Mouse (Mus musculus) spleen, postnatal 14 days (tissue): ENCODE data around the gene Atxn3.
"Not testable (repeated sequence)": the region's sequence is repeated elsewhere in the genome, so short reads cannot be mapped to it uniquely, and the experiment has no call there.

ENCODE experiments used
- DNase-seq, 2 experiments: peaks; one replicate each; pipeline ENCODE4 v3.0.0; 2021 to 2022; ENCODE audit warnings: low spot score in 2 of 2

Atxn3 gene

DNA sequence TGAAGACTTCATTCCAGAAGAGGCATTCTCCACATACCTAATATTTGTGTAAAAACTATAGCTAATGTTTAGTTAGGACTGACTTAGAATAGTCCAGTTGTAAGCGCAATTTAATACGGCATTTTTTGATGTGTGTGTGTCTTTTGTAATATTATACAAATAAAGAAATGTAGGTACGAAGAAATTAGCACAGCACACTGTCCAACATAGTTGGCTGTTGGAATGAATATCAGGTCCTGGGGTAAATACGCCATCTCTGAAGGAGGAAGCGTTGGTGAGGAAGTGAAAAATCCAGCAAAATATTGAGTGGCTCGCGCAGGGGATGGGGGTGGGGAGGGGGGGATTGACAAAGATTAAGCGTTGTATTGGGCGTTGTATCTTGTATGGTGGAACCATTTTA lies 510 bp upstream of the Atxn3 start:
- no peak for DNase-seq

DNA sequence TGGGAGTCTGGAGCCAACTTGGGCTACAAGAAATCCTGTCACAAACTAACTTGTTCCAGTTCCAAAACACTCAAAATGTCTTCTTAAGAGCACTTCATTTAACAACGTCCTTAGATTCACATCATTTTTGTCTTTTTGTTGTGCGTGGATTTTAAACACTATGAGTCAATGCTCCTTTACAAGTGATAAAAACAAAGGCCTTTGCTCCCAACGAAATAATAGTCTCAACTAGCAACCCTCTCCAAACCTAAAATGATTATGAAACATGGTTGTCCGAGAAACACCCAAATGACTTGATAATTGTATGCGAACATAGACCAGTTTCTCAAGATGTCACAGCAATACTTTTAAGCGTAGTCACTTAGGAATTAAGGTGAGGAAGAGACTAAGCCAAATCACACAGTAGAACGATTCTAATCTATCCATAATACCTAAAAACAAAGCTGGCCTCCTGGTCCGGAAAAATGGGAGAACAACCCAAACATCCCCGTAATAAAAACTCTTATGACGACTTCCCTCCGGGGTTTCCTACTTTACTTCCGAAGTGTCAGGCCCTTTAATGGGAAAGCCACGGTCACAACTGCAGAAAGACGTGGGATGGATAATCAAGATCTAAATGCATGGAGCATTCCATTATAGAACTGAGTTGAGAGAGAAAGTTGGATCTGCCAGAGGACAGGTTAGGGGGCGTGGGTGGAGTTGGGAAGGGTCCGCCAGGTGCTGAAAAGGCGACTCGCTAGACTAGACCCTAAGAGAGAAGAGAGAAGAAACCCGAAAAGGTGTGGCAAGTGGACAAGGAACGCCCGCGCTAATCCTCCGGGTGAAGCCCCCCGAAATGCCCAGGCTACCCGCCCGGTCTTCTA lies 736 bp downstream of the Atxn3 start:
- DNase-seq = no peak

DNA sequence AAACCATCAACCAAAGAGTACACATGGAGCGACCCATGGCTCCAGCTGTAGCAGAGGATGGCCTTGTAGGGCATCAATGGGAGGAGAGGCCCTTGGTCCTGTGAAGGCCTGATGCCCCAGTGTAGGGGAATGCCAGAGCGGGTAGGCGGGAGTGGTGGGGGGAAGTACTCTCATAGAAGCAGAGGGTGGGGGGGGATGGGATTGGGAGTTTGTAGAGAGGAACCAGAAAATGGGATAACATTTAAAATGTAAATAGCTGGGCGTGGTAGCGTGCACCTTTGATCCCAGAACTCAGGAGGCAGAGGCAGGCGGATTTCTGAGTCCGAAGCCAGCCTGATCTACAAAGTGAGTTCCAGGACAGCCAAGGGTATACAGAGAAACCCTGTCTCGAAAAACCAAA lies 2.2 kb downstream of the Atxn3 start:
- DNase-seq = not testable (repeated sequence)

DNA sequence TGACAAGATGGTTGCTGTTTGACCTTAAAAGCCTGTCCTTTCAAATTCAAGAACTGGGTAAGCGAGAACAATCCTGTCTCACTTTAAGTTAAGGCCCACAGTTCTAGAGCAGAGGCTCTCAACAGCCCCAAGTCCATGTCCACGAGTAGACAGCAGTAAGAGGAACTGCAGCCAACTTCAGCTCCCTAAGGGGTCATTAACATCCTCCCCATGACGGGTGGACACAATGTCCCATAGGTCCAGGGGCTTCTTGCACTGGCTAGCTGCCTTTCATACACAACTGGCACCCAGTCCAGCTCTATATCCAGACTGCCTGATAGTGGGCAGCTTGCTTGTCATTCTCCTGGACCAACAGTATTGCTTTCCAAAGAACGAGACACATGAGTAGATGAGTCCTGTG lies 9.2 kb downstream of the Atxn3 start:
- DNase-seq = no peak

DNA sequence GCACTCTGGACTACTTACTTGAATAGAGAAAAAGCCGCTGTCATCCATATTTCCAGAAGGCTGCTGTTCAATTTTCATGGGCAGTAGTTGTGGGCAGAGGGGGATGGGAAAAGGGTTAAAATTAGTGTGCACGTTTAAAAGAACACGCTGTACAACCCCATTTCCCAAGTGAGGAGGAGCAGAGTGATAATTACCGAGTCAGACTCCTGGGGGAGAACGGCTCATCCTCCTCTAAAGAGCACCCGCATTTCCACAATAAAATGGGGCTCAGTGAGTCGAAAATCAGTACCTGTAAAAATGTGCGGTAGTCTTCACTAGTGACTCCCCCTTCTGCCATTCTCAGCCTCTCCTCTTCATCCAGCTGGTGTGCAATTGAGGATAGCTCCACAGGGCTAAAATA lies 10.1 kb downstream of the Atxn3 start:
- no peak for DNase-seq

DNA sequence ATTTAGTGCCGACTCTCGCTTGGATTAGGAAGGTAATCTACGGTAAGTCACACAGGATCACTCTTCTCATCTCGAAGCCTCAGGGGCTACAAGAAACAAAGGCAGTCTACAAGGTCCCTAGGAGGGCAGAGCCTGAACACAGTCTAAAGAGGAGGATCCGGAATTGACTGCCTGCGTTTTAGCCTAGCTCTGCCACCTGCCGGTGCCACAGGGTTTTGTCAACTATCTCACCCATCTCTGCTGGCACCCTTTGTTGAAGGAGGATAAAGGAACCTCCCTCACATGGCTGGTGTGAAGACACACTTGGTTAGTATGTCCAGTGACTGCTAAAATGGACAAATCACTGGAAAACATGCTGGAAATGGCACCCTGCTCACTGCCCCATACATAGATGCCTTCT lies 20.5 kb downstream of the Atxn3 start:
- no peak for DNase-seq

DNA sequence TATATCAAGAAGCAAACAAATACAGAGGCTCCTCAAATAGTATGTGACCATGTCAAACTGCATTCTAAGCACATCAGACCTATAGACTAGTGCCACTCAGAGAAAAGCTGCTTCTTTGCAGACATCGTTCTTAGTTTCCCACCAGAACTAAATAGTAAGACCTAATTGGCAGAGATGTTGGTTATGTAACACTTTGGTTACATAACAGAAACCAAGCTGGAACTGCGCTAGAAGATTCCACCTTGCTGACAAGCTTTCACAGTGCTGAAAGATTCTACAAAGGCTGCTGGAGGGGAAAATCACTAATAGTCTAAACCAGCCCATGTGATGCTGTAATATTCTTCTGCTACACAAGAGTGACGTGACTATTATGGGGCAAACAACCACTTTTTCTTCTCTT lies 22.8 kb downstream of the Atxn3 start:
- no peak for DNase-seq

DNA sequence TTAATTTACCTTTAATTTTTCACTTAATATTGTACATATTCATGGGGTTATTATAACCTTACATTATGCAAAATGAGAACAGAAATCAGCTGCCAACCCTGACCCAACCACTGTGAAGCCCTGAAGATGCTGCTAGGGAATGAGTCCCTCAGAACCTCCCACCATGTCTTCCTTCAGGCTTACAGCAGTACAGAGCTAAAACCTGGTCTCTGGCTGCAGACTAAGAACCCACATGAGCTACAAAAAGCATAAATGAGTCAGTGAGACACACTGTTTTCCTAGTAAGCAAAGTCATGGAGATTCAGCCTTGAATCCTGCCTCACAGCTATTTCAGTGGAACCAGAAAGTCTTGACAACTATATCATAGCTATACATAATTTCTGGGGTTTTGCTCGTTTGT lies 29.6 kb downstream of the Atxn3 start:
- no peak for DNase-seq

DNA sequence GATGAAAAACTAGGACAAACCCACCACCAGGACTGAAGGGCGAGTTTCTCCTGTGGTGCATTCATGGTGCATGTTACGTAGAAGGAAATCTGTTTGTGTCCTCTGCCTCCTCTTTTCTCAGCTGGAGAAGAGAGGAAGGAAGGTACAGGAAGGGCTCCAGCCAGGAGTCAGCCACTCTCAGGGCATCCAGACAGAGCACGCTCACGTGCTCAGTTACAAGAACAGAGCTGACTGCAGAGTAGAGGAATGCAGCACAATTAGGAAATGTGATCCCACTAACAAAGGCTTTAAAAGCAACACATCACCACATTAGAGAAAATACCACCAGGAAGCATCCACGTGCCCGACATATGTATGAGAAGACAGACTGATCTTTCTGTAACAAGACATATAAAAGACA lies 35.7 kb downstream of the Atxn3 start:
- DNase-seq = no peak

DNA sequence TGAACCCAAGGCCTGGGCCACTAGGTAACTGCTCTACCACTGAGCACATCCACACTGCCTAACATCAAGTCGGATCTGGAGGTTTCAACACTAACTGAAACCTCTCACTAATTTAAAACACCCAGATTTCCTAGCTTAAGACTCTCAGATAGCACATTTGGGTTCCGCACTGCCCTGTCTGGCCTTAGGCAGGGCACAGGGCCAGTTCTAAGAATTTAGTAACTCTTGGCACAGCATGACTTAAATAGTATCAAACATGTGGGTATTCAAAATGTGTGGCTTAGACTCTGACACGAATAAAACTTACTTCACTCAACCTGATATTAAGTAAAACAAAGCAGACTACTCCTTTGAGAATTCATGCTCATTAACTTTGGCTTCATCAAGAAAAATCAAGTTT lies 38.2 kb downstream of the Atxn3 start:
- no peak for DNase-seq

DNA sequence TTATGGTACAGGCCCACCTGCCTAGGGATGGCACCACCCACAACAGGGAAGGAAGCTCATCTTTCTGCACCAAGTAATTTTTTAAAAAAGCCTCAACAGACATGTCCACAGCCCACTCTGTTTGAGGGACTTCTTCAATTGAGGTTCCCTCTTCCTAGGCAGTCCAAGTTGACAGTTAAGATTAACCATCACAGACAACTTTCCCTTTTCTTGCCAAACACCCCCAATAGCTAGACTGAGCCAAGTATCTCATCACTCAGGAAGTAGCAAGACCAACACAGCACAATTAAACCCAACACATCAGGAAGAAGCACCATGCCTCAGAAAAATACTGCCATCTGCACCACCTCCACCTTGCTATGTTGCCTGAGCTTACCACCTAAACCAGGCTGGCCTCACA lies 40.9 kb downstream of the Atxn3 start:
- no peak for DNase-seq

DNA sequence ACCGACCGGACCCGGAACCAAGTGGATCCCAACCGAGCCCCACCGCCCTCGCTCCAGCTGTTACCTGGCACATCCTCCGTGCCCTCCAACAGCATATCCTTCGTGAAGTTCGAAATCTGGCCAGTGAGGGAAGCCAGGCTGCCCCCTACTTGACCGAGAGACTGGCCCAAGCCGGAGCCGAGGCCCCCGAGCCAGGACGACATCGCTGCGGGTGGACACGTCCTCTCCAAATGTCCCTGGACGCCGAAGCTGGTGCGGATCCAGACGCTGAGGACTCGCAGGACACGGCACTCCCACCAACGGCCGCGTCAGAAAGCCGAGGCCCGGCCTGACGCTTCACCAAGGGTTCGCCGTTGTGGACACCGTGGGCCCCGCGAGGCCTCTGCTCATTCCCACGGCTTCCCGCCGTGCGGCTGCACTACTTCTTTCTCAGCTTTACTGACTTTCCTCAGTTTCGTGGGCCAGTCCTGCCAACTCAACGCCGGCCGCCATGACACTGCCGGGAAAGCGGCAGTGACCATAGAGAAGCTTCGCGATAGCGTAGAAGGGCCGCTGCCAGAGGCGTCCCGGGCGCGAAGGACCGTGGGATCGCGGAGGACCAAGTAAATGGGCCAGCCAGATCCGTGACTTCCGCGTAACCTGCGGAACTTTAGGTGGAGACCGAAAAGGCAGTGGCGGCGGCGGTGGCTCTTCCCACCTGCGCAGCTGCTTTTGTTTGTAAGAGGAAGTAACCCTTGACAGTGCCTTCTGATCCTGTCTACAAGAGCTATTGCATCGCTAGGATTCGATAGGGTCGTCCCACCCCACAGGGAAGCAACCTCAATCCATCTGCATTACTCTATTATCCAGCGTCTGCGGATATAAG lies 45.2 kb downstream of the Atxn3 start, which contains the start of gene Trip11:
Trip11 (minus strand) TSS at position 642 of the 865 bp plus-strand sequence.
- peak; percentile 77 to 83 for DNase-seq

DNA sequence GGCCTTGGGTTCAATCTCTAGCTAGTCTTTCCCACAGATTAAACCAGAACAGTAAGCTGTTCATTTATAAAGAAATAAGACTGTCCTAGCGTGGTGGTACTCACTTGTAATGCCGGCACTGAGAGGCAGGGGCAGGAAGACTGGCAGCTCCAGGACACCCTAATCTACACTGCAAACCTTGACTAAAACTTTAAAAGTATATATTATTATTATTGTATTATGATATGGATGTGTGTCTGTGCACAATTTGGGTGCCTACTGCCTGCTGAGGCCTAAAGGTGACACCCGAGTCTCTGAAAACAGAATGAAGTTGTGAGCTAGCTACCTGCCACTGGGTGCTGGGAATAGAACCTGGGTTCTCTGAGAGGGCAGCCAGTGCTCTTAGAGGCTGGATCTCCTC lies 46.7 kb downstream of the Atxn3 start:
- DNase-seq = no peak

DNA sequence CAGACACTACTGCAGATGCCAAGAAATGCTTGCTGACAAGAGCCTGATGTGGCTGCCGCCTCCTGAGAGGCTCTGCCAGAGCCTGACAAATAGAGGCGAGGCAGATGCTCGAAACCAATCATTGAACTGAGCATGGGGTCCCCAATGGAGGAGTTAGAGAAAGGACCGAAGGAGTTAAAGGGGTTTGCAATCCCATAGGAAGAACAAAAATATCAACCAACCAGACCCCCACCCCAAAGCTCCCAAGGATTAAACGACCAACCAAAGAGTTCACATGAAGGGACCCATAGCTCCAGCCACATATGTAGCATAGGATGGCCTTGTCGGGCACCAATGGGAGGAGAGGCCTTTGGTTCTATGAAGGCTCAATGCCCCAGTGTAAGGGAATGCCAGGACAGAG lies 47.7 kb downstream of the Atxn3 start:
- DNase-seq = no peak

DNA sequence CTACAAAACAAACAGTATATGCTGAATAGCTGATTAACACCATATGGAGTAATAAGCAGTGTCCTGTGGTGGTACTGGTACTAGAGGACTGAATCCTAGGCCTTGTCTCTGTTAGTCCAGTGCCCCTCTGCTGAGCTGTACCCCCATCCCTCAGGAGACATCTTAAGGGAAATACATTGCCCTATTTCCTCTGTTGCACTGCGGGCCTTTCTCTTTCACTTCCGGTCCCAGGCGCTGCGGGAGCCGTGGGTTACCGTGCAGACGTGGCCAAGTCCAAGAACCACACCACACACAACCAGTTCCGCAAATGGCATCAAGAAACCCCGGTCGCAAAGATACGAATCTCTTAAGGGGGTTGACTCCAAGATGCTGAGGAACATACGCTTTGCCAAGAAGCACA lies 52.2 kb downstream of the Atxn3 start:
- no peak for DNase-seq

DNA sequence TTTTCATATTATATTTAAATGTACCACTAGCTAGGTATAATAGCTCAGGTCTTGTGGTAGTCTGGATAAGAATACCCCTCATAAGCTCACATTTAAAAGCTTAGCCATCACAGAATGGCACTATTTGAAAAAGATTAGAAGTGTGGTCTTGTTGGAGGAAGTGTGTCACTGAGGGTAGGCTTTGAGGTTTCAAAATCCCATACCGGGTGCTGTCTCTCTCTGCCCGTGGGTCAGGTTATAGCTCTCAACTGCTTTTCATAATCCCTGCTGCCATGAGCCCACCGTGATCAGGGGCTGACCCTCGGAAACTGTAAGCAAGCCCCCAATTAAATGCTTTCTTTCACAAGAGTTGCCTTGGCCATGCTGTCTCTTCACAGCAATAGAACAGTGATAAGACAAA lies 53.1 kb downstream of the Atxn3 start:
- DNase-seq = no peak

DNA sequence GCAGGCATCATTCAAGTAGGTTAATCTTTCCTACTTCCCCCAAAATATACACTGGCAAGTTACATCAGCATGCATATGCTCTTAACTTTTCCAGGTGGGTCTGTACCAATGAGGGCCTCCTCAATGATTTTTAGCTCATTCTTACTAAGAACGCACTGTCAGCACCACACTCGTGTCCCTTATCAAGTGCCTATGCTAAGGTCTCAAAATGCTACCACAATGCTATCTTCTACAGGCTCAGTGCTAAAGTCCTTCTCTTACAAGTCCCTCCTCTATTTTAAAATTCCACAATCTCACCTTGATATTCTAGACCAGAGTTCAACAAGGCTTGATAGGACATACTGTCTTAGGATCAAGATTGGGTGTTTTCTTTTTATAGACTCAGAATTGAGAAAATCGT lies 53.9 kb downstream of the Atxn3 start:
- DNase-seq = no peak

DNA sequence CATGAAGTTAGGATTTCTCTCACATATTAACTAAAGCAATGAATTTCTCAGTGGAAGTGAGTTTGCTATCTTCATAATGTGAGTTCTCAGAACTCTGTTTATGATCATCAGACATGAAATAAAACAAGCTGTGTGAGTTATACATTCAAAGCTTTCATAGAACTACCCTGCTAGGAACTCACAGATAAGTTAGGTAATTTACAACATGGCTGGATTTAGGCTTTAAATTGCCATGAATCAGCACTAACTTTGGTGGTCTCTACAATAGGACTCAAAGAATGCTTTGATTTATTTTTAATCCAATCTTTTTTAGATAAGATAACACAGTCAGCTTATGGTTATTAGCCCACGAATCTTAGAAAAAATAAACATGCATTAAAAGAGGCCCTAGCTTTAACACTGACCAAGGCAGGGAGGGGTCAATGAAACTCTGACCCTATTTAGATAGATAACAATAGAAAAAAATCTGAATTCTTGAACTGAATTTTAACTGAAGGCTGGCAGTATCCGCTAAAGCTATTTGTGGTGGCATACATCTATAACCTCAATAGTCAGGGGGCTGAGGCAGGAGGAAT lies 58.3 kb downstream of the Atxn3 start:
- no peak for DNase-seq

DNA sequence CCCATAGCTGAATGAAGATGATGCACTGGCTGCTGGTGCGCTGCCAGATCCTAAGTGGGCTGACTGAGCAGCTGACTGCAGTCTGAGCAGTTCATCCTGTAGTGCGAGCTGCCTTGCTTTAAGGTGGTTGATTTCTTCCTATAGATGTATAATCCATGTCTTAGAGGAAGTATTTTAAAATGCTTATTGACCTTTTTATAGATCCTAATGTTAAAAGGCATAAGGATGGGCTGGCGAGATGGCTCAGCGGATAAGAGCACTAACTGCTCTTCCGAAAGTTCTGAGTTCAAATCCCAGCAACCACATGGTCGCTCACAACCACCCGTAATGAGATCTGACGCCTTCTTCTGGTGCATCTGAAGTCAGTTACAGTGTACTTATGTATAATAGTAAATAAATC lies 59.1 kb downstream of the Atxn3 start:
- no peak for DNase-seq

DNA sequence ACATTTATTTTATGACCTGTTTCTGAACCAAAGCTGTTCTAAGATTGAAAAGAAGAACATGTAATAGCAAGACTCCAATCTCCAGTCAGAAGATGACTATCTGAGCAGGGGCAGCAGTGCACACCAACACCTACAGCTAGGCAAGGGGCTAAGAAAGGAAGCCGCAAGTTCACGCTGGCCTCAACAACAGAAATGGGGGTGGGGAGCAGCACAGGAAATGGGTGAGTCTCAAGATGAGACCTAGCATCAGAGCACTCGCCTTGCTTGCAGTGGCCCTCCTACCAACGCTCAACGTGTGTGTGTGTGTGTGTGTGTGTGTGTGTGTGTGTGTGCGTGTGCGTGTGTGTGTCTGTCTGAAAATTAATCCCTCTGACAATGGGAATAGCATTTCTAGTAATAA lies 60.9 kb downstream of the Atxn3 start:
- DNase-seq = no peak

DNA sequence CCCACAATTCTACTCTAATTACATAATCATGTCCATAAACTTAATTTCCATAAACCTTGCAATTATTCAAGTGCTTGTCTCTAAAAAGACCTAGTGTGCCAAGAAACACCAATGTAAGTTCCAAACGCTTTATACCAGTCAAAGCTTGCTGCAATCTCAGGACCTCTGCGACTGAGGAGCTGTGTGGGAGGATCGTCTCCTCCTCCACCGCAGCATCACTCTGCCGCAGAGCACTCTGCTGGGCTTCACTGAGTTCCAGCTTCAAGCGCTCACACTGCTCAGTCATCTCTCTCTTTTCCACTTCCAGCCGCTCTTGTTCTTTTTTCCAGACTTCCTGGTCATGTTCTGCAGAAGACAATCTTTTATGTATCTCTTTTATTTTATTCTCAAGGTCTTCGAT lies 64.8 kb downstream of the Atxn3 start:
- no peak for DNase-seq

DNA sequence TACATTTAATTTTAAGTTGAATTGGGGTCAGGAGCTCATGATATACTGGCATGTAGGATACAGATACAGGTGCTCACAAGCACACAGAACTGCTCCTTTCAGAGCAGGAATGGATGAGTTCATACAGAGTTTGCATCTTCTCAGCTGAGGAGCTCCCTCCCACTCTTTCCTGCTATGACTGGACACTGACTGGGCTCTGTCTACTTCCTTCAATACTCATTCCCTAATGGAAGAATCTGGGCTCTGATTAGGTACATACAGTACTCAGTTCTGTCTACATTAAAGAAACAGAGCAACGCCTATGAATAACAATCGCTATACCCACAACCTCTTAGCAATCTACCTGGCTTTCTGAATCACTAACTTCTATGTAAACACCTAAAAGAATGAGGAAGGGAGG lies 65.2 kb downstream of the Atxn3 start:
- DNase-seq = no peak

DNA sequence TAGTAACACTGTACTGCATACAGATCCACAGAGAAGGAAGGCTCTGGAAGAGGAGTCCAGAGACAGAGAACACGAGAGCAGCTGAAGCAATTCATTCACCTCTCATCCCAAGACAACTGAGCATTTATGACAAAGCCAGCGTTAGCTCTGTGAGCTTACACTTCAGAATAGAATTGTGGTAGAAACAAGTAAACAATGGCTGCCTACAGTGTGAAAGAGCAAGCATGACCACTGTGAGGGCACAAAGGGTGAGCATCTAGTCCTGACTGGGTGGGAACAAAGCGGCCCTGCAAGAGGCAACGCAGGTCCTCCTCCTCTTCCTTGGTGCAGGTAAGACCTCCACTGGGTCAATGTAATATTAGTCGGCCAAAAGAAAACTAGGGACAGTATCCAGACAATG lies 67.0 kb downstream of the Atxn3 start:
- DNase-seq = no peak
